Mouse (Mus musculus) small intestine, adult 2 months (tissue): ENCODE measurements around the gene Gbe1.

Experiments
- CTCF ChIP-seq: fragments of 200-500 bp; IDR thresholded peaks from 2 replicates; pipeline ENCODE4 v1.5.1; 2012; ENCODE audit warnings: low read depth, mild to moderate bottlenecking, control low read depth, inconsistent platforms, low read length, moderate library complexity, mixed read lengths; ENCODE audit not compliant: insufficient replicate concordance, insufficient read length; ENCODE audit errors: extremely low read depth
- POLR2A ChIP-seq: fragments of 200-500 bp; IDR thresholded peaks from 2 replicates; pipeline ENCODE4 v1.6.1; 2012; ENCODE audit warnings: low read depth, mild to moderate bottlenecking, control low read depth, inconsistent platforms, low read length, moderate library complexity

GRCm38 (mm10) chr16:70365229-70365628 lies 51.5 kb downstream of the Gbe1 start:
- TF ChIP-seq CTCF: no peak
- no peak for TF ChIP-seq POLR2A
